In genomic region chr10:81431526-81432168, GRCm38 (mm10) we compare ENCODE assay signal across 8 mouse cellular contexts. TPM values are rescaled to one million over a fixed set of nuclear protein-coding genes. Genes with fewer than 3 reads are reported as not detected.
DNase-seq lines count a peak whose midpoint lies in the region; ATAC-seq lines count a peak whose summit lies in the region.

No protein-coding gene starts in this region.

- H3K9ac ChIP-seq in embryonic facial prominence, embryonic 15.5 days: no peak overlapping the region
- peak overlapping the region; percentile 90 for H3K9ac ChIP-seq in hindbrain, embryonic 13.5 days
- 0 out of 2 replicates have a peak overlapping the region, but pooled peaks have one; percentile 92 for H3K9ac ChIP-seq in neural tube, embryonic 12.5 days

- H3K9me3 ChIP-seq in embryonic facial prominence, embryonic 15.5 days (replicated peaks): no peaks in the 10 kb centered on the region
- H3K9me3 ChIP-seq in hindbrain, embryonic 13.5 days: no peaks in the 10 kb centered on the region
- H3K9me3 ChIP-seq in limb, embryonic 10.5 days (replicated peaks): no peaks in the 10 kb centered on the region
- no peaks in the 10 kb centered on the region for H3K9me3 ChIP-seq in neural tube, embryonic 12.5 days

- ATAC-seq in embryonic facial prominence, embryonic 15.5 days (ENCODE audit: insufficient number of reproducible peaks, low FRiP score, low TSS enrichment, low read depth): no peak
- no peak for ATAC-seq in hindbrain, embryonic 13.5 days (ENCODE audit: low FRiP score)
- no peak for ATAC-seq in neural tube, embryonic 12.5 days (ENCODE audit: low FRiP score, low read depth)

- H3K4me1 ChIP-seq in embryonic facial prominence, embryonic 15.5 days: peaks cover 60% of the 10 kb centered on the region
- H3K4me1 ChIP-seq in hindbrain, embryonic 13.5 days (replicated peaks): peaks cover 57% of the 10 kb centered on the region
- peaks cover 52% of the 10 kb centered on the region for H3K4me1 ChIP-seq in limb, embryonic 10.5 days
- H3K4me1 ChIP-seq in neural tube, embryonic 12.5 days: peaks cover 36% of the 10 kb centered on the region

- H3K36me3 ChIP-seq in embryonic facial prominence, embryonic 15.5 days: no peaks in the 10 kb centered on the region
- no peaks in the 10 kb centered on the region for H3K36me3 ChIP-seq in hindbrain, embryonic 13.5 days
- H3K36me3 ChIP-seq in limb, embryonic 10.5 days: no peaks in the 10 kb centered on the region
- no peaks in the 10 kb centered on the region for H3K36me3 ChIP-seq in neural tube, embryonic 12.5 days

- peak; percentile 23 to 71 for DNase-seq in left cerebral cortex, adult 8-10 months (ENCODE audit: low spot score in 2 of 2)
- no peak for DNase-seq in left cerebral cortex, adult 11 months (ENCODE audit: low spot score)
- peak; percentile 77 for DNase-seq in MN1 (ENCODE audit: low spot score)
- DNase-seq in limb, embryonic 10.5 days (ENCODE audit: low spot score): no peak
- DNase-seq in embryo, embryonic 9.5 days (ENCODE audit: extremely low spot score): no peak

- peak overlapping the region; percentile 90 for H3K4me2 ChIP-seq in embryonic facial prominence, embryonic 15.5 days (replicated peaks)
- H3K4me2 ChIP-seq in hindbrain, embryonic 13.5 days: peak overlapping the region; percentile 83
- peak overlapping the region; percentile 94 for H3K4me2 ChIP-seq in neural tube, embryonic 12.5 days (replicated peaks)

- no peaks in the 10 kb centered on the region for H3K27me3 ChIP-seq in embryonic facial prominence, embryonic 15.5 days
- H3K27me3 ChIP-seq in hindbrain, embryonic 13.5 days: peaks cover 37% of the 10 kb centered on the region
- H3K27me3 ChIP-seq in limb, embryonic 10.5 days (ENCODE audit: low read depth, poor library complexity, severe bottlenecking): peaks cover 78% of the 10 kb centered on the region
- peaks cover 37% of the 10 kb centered on the region for H3K27me3 ChIP-seq in neural tube, embryonic 12.5 days (replicated peaks)

- 18% methylated on average over 15 of the region's 15 CpGs for WGBS in embryonic facial prominence, embryonic 15.5 days
- WGBS in hindbrain, embryonic 13.5 days: 15% methylated on average over 15 of the region's 15 CpGs
- WGBS in limb, embryonic 10.5 days: 15% methylated on average over 15 of the region's 15 CpGs
- WGBS in neural tube, embryonic 12.5 days: 16% methylated on average over 15 of the region's 15 CpGs

- H3K4me3 ChIP-seq in embryonic facial prominence, embryonic 15.5 days (replicated peaks): peak overlapping the region; percentile 64
- H3K4me3 ChIP-seq in hindbrain, embryonic 13.5 days: peak overlapping the region; percentile 73
- peak overlapping the region; percentile 85 for H3K4me3 ChIP-seq in limb, embryonic 10.5 days
- peak overlapping the region; percentile 84 for H3K4me3 ChIP-seq in neural tube, embryonic 12.5 days

- peak overlapping the region; percentile 94 for H3K27ac ChIP-seq in embryonic facial prominence, embryonic 15.5 days (replicated peaks)
- H3K27ac ChIP-seq in hindbrain, embryonic 13.5 days: peak overlapping the region; percentile 96
- H3K27ac ChIP-seq in limb, embryonic 10.5 days: peak overlapping the region; percentile 93; the same call in 1 of the 2 replicates
- H3K27ac ChIP-seq in neural tube, embryonic 12.5 days: 0 out of 2 replicates have a peak overlapping the region, but pooled peaks have one; percentile 69

RNA-seq across cellular contexts. Expression of gene Nfic, which starts 23.8 kb away (rescaled TPM):
- total RNA-seq in left cerebral cortex, adult 8-10 months (2022): 10 to 100 TPM; 83.3 to 98.1 (median 85.4) TPM
- polyA plus RNA-seq in embryonic facial prominence, embryonic 15.5 days (2015; fragmentation: Nextera tagmentation; extraction: Ambion mirVana): 138 and 139 TPM in 2 replicates
- polyA plus RNA-seq in hindbrain, embryonic 13.5 days (2015; fragmentation: Nextera tagmentation; extraction: Ambion mirVana): 21.3 and 22.4 TPM in 2 replicates
- polyA plus RNA-seq in limb, embryonic 10.5 days (2016; fragmentation: Nextera tagmentation; extraction: Ambion mirVana): 9.3 and 19.8 TPM in 2 replicates
- polyA plus RNA-seq in neural tube, embryonic 12.5 days (2016; fragmentation: Nextera tagmentation; extraction: Ambion mirVana): 21.7 and 22.2 TPM in 2 replicates

RNA-seq across cellular contexts. Expression of gene Smim24, which starts 38.8 kb away (rescaled TPM):
- 1 to 10 TPM in 2 of 4 experiments, under 1 TPM in 2; 0.50 to 1.6 (median 0.84) TPM for total RNA-seq in left cerebral cortex, adult 8-10 months (2022)
- 5.0 and 8.3 TPM in 2 replicates for polyA plus RNA-seq in embryonic facial prominence, embryonic 15.5 days (2015; fragmentation: Nextera tagmentation; extraction: Ambion mirVana)
- 1.8 TPM in 2 replicates for polyA plus RNA-seq in hindbrain, embryonic 13.5 days (2015; fragmentation: Nextera tagmentation; extraction: Ambion mirVana)
- 1.9 and 2.9 TPM in 2 replicates for polyA plus RNA-seq in limb, embryonic 10.5 days (2016; fragmentation: Nextera tagmentation; extraction: Ambion mirVana)
- 2.1 and 2.7 TPM in 2 replicates for polyA plus RNA-seq in neural tube, embryonic 12.5 days (2016; fragmentation: Nextera tagmentation; extraction: Ambion mirVana)

RNA-seq across cellular contexts. Expression of gene Gm48552, which starts 42.8 kb away (rescaled TPM):
- total RNA-seq in left cerebral cortex, adult 8-10 months (2022): 1 to 10 TPM; 2.5 to 3.3 (median 2.6) TPM
- 1.6 and 2.9 TPM in 2 replicates for polyA plus RNA-seq in embryonic facial prominence, embryonic 15.5 days (2015; fragmentation: Nextera tagmentation; extraction: Ambion mirVana)
- polyA plus RNA-seq in hindbrain, embryonic 13.5 days (2015; fragmentation: Nextera tagmentation; extraction: Ambion mirVana): 2.0 and 2.3 TPM in 2 replicates
- 1.4 and 1.5 TPM in 2 replicates for polyA plus RNA-seq in limb, embryonic 10.5 days (2016; fragmentation: Nextera tagmentation; extraction: Ambion mirVana)
- 2.3 and 2.5 TPM in 2 replicates for polyA plus RNA-seq in neural tube, embryonic 12.5 days (2016; fragmentation: Nextera tagmentation; extraction: Ambion mirVana)

RNA-seq across cellular contexts. Expression of gene Gm48551, which starts 47.4 kb away (rescaled TPM):
- total RNA-seq in left cerebral cortex, adult 8-10 months (2022): 1 to 10 TPM; 2.0 to 5.2 (median 4.0) TPM
- 3.1 and 3.2 TPM in 2 replicates for polyA plus RNA-seq in embryonic facial prominence, embryonic 15.5 days (2015; fragmentation: Nextera tagmentation; extraction: Ambion mirVana)
- 6.5 and 8.1 TPM in 2 replicates for polyA plus RNA-seq in hindbrain, embryonic 13.5 days (2015; fragmentation: Nextera tagmentation; extraction: Ambion mirVana)
- 3.8 and 4.2 TPM in 2 replicates for polyA plus RNA-seq in limb, embryonic 10.5 days (2016; fragmentation: Nextera tagmentation; extraction: Ambion mirVana)
- polyA plus RNA-seq in neural tube, embryonic 12.5 days (2016; fragmentation: Nextera tagmentation; extraction: Ambion mirVana): 5.0 and 5.3 TPM in 2 replicates

RNA-seq across cellular contexts. Expression of gene Dohh, which starts 47.4 kb away (rescaled TPM):
- 10 to 100 TPM; 81.4 to 89.7 (median 85.5) TPM for total RNA-seq in left cerebral cortex, adult 8-10 months (2022)
- polyA plus RNA-seq in embryonic facial prominence, embryonic 15.5 days (2015; fragmentation: Nextera tagmentation; extraction: Ambion mirVana): 83.1 and 85.2 TPM in 2 replicates
- 72.1 and 74.8 TPM in 2 replicates for polyA plus RNA-seq in hindbrain, embryonic 13.5 days (2015; fragmentation: Nextera tagmentation; extraction: Ambion mirVana)
- polyA plus RNA-seq in limb, embryonic 10.5 days (2016; fragmentation: Nextera tagmentation; extraction: Ambion mirVana): 101 and 115 TPM in 2 replicates
- polyA plus RNA-seq in neural tube, embryonic 12.5 days (2016; fragmentation: Nextera tagmentation; extraction: Ambion mirVana): 75.6 and 77.9 TPM in 2 replicates

Comparison
In these comparisons a context has a peak if more than half of its experiments do, and no peak if none do; other contexts are left out.
1. DNase-seq: peak in left cerebral cortex, adult 8-10 months (2 of 2) and MN1 (single experiment); none in left cerebral cortex, adult 11 months (single experiment), limb, embryonic 10.5 days (single experiment) and embryo, embryonic 9.5 days (single experiment).
2. Peak in every context shown above with its lines, with median percentiles within 50 percentile points of each other: H3K27ac ChIP-seq, H3K4me2 ChIP-seq and H3K4me3 ChIP-seq.